Mouse (Mus musculus): ENCODE measurements around the gene Asb2. TPM values are rescaled to one million over a fixed set of nuclear protein-coding genes. Genes with fewer than 3 reads are reported as not detected.

The Asb2 gene
- 0.43 and 0.57 TPM in 2 replicates for polyA plus RNA-seq (2016; fragmentation: Nextera tagmentation; extraction: Ambion mirVana)

GRCm38 (mm10) chr12:103355746-103356414, at the start of gene Asb2:
Gene Asb2, minus strand, starts transcription at chr12:103356001.
- Histone ChIP-seq H3K9me3 (no peaks in the 10 kb centered on the region), H3K4me3 (no peak within 1 kb of the TSS), H3K27ac (no peak within 1 kb of the TSS), H3K4me1 (peaks cover 13% of the 10 kb centered on the region), H3K36me3 (replicated peaks) (no peaks in the 10 kb centered on the region), H3K27me3 (ENCODE audit: poor library complexity, severe bottlenecking) (no peaks in the 10 kb centered on the region)
- DNase-seq (ENCODE audit: extremely low spot score, low spot score): no peak
- 87% methylated on average over 14 of the region's 14 CpGs for WGBS

DNA sequence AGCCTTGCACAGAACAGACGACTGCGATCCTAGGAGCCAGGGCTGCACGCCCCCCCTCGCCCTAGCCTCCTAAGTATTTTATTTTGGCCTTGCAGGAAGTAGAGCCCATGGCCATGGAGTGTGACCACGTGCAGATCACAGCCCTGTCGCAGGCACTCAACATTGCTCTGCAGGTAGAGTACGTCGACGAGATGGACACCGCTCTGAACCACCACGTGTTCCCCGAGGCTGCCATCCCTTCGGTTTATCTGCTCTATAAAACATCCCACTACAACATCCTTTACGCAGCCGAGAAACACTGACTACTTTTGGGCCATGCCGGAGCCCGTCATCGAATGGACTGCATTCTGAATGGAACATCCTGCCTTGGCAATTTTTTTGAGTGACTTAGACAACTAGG, 48.3 kb upstream of the Asb2 start:
- WGBS: 91% methylated on average over 18 of the region's 18 CpGs
- H3K9me3 ChIP-seq: no peaks in the 10 kb centered on the region
- H3K36me3 ChIP-seq (replicated peaks): peaks cover 65% of the 10 kb centered on the region
- H3K27me3 ChIP-seq (ENCODE audit: poor library complexity, severe bottlenecking): no peaks in the 10 kb centered on the region
- no peaks in the 10 kb centered on the region for H3K4me1 ChIP-seq
- no peak overlapping the region for H3K27ac ChIP-seq
- no peak overlapping the region for H3K4me3 ChIP-seq
- no peak for DNase-seq (ENCODE audit: extremely low spot score, low spot score)

GRCm38 (mm10) chr12:103396751-103397150, 41.0 kb upstream of the Asb2 start:
- H3K27me3 ChIP-seq (ENCODE audit: poor library complexity, severe bottlenecking): no peaks in the 10 kb centered on the region
- H3K27ac ChIP-seq: no peak overlapping the region
- H3K36me3 ChIP-seq (replicated peaks): peaks cover 3% of the 10 kb centered on the region; the same call in 1 of the 2 replicates
- no peaks in the 10 kb centered on the region for H3K9me3 ChIP-seq
- 78% methylated on average over 7 of the region's 7 CpGs for WGBS
- H3K4me1 ChIP-seq: 0 out of 2 replicates have a peak, but pooled peaks cover 5% of the 10 kb centered on the region
- DNase-seq (ENCODE audit: extremely low spot score, low spot score): no peak
- no peak overlapping the region for H3K4me3 ChIP-seq

- WGBS: 82% methylated on average over 12 of the region's 12 CpGs
Measured at GRCm38 (mm10) chr12:103395486-103396275, 39.9 kb upstream of the Asb2 start.

GRCm38 (mm10) chr12:103393528-103393927, 37.7 kb upstream of the Asb2 start:
- no peaks in the 10 kb centered on the region for H3K27me3 ChIP-seq (ENCODE audit: poor library complexity, severe bottlenecking)
- H3K36me3 ChIP-seq (replicated peaks): no peaks in the 10 kb centered on the region
- H3K27ac ChIP-seq: peak overlapping the region; percentile 22
- DNase-seq (ENCODE audit: extremely low spot score, low spot score): no peak
- no peaks in the 10 kb centered on the region for H3K9me3 ChIP-seq
- no peak overlapping the region for H3K4me3 ChIP-seq
- H3K4me1 ChIP-seq: peaks cover 21% of the 10 kb centered on the region
- 73% methylated on average over 6 of the region's 6 CpGs for WGBS

More at GRCm38 (mm10) chr12:103395486-103396275, 39.9 kb upstream of the Asb2 start:
- no peaks in the 10 kb centered on the region for H3K27me3 ChIP-seq (ENCODE audit: poor library complexity, severe bottlenecking)
- DNase-seq (ENCODE audit: extremely low spot score, low spot score): no peak
- H3K4me3 ChIP-seq: no peak overlapping the region
- H3K4me1 ChIP-seq: 0 out of 2 replicates have a peak, but pooled peaks cover 5% of the 10 kb centered on the region
- H3K36me3 ChIP-seq (replicated peaks): no peaks in the 10 kb centered on the region
- no peaks in the 10 kb centered on the region for H3K9me3 ChIP-seq
- H3K27ac ChIP-seq: no peak overlapping the region

- Histone ChIP-seq H3K27me3 (ENCODE audit: poor library complexity, severe bottlenecking) (no peaks in the 10 kb centered on the region), H3K4me3 (no peak overlapping the region), H3K36me3 (replicated peaks) (no peaks in the 10 kb centered on the region), H3K9me3 (no peaks in the 10 kb centered on the region), H3K27ac (no peak overlapping the region), H3K4me1 (peaks cover 21% of the 10 kb centered on the region)
- 91% methylated on average over 7 of the region's 7 CpGs for WGBS
- no peak for DNase-seq (ENCODE audit: extremely low spot score, low spot score)
Measured at GRCm38 (mm10) chr12:103391098-103391497, 35.3 kb upstream of the Asb2 start.

GRCm38 (mm10) chr12:103389982-103390381, 34.2 kb upstream of the Asb2 start:
- Histone ChIP-seq H3K4me1 (peaks cover 21% of the 10 kb centered on the region), H3K4me3 (0 out of 2 replicates have a peak overlapping the region, but pooled peaks have one; percentile 77), H3K27me3 (ENCODE audit: poor library complexity, severe bottlenecking) (no peaks in the 10 kb centered on the region), H3K9me3 (no peaks in the 10 kb centered on the region), H3K36me3 (replicated peaks) (no peaks in the 10 kb centered on the region), H3K27ac (no peak overlapping the region)
- no peak for DNase-seq (ENCODE audit: extremely low spot score, low spot score)
- 78% methylated on average over 4 of the region's 4 CpGs for WGBS

DNA sequence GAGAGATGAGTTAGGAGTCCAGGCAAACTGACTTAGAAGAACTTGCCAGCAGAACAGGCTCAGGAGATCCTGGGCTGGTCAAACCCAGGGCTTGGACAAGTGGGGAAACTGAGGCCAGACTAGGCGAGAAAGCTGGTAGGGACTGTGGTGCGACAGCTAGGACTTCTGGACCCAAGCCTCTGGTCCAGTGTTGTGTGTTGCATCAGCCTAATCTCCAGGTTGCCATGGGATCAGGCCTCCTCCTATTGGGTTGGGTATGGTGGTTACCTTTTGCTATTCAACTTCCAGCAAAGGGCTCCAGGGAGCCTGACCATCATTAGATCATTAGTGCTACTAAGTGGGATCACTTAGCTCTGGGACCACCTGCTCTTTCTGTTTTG, 33.5 kb upstream of the Asb2 start:
- Histone ChIP-seq H3K36me3 (replicated peaks) (no peaks in the 10 kb centered on the region), H3K4me1 (peaks cover 21% of the 10 kb centered on the region), H3K9me3 (no peaks in the 10 kb centered on the region), H3K27ac (peak overlapping the region; percentile 92), H3K27me3 (ENCODE audit: poor library complexity, severe bottlenecking) (no peaks in the 10 kb centered on the region), H3K4me3 (peak overlapping the region; percentile 77)
- 57% methylated on average over 2 of the region's 2 CpGs for WGBS
- no peak for DNase-seq (ENCODE audit: extremely low spot score, low spot score)

DNA sequence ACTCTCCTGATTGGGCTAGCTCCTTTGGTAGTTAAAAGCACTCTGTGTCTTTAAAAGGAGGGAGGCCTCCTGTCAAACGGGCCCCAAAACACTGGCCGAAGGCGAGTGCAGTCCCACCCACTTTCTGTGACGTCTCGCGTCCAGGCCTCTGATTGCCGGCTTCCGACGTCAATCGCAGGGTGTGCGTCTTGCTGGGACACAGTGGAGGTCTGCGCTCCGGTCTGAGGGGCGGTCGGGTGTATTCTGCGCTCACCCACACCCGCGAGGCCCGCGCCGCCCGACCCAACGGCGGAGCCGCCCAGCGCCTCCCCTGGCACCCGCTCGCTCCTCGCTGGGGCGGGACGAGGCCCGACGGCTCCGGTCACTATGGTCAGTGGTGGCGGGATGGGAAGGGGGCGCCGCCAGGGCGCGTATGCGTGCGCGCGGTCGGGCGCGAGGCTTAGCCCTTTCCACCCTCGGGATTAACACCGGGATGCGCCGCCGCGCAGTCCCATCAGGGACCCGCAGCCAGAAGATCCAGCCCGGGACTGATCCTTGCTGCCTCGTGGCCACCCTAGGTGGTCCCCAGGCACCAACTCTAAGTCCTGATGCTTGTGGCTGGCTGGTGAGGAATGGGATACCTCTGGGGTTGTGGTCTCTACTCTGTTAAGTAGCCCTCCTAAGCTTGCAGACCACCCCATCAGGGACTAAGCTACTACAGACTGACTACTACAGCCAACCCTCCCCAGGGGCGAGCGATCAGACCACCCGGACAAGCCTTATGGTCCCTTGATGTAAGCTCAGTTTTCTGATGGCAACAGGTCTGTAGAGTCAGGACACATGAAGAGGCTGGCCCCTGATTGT, 32.9 kb upstream of the Asb2 start, which contains the start of gene Otub2:
Otub2 (plus strand) TSS at position 178 of the 843 bp plus-strand sequence.
- H3K9me3 ChIP-seq: no peaks in the 10 kb centered on the region
- peaks cover 17% of the 10 kb centered on the region for H3K4me1 ChIP-seq
- H3K4me3 ChIP-seq: peak within 1 kb of the TSS; percentile 77
- no peaks in the 10 kb centered on the region for H3K36me3 ChIP-seq (replicated peaks)
- under 1% methylated on average over 58 of the region's 58 CpGs for WGBS
- H3K27ac ChIP-seq: peak within 1 kb of the TSS; percentile 92
- no peaks in the 10 kb centered on the region for H3K27me3 ChIP-seq (ENCODE audit: poor library complexity, severe bottlenecking)
- DNase-seq (ENCODE audit: extremely low spot score, low spot score): peak; percentile 96

DNA sequence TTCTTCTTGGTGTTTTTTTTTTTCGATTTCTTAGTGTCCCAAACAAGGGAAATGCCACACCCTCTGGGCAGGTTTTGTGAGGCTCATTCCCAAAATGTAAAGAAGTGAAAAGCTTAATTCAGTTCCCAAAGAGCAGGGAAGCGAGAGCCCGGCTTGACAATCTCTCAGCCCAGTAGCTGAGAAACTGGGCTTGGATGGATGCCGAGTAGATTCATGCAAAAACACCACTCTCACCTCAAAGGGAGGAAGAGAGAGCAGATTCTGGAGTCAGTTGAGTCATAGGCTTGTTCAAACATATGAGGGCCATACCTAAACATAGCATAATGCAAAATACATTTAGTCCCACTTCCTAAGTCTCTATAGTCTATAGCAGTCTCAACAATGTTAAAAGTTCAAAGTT, 24.4 kb upstream of the Asb2 start:
- Histone ChIP-seq H3K36me3 (replicated peaks) (no peaks in the 10 kb centered on the region), H3K27ac (no peak overlapping the region), H3K4me3 (no peak overlapping the region), H3K9me3 (no peaks in the 10 kb centered on the region), H3K27me3 (ENCODE audit: poor library complexity, severe bottlenecking) (no peaks in the 10 kb centered on the region), H3K4me1 (no peaks in the 10 kb centered on the region)
- whole genome bisulfite sequencing: 85% methylated on average over 4 of the region's 4 CpGs
- DNase-seq (ENCODE audit: extremely low spot score, low spot score): no peak

DNA sequence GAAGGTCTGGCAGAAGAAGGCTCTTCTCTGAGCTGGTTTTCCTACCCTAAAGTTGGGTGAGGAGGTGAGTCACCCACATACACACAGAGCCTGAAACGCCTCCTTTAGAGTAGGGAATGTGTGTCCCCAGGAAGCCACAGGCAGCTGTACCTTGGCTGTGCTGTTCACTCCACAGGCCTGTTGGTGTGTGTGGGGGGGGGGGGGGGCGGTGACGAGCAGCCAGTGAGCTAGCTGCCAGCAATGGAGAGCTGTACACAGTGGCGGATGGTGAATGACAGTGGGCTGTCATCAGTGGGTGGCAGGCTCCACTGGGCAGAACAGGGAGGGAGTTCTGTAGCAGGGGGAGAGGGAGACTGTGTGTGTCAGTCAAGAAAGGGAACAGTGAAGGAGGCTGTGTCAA, 21.0 kb upstream of the Asb2 start:
- Histone ChIP-seq H3K4me1 (no peaks in the 10 kb centered on the region), H3K4me3 (no peak overlapping the region), H3K36me3 (replicated peaks) (no peaks in the 10 kb centered on the region), H3K27me3 (ENCODE audit: poor library complexity, severe bottlenecking) (no peaks in the 10 kb centered on the region), H3K9me3 (no peaks in the 10 kb centered on the region), H3K27ac (no peak overlapping the region)
- DNase-seq (ENCODE audit: extremely low spot score, low spot score): no peak
- 86% methylated on average over 4 of the region's 4 CpGs for WGBS

DNA sequence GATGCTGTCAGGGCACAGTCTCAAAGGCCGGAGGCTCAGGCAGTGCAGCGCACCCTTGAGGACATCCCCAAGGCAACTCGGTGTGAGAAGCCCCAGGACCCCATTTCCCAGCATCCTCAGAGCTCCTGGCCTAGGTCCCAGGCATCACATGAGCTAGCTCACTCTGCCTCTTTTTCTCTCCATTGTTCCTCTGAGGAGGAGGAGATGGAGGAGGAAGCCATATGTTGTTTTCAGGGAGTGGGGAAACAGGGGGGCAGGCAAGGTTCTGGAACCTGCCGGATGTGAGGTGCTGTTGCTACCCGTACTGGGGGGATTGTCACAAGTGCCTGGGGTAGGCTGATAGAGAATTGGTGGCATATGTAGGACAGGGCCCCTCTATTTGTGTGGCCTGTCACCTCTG, 20.3 kb upstream of the Asb2 start:
- WGBS: 69% methylated on average over 5 of the region's 5 CpGs
- no peaks in the 10 kb centered on the region for H3K27me3 ChIP-seq (ENCODE audit: poor library complexity, severe bottlenecking)
- no peak overlapping the region for H3K27ac ChIP-seq
- no peak for DNase-seq (ENCODE audit: extremely low spot score, low spot score)
- H3K4me1 ChIP-seq: no peaks in the 10 kb centered on the region
- H3K4me3 ChIP-seq: no peak overlapping the region
- no peaks in the 10 kb centered on the region for H3K9me3 ChIP-seq
- H3K36me3 ChIP-seq (replicated peaks): no peaks in the 10 kb centered on the region

All from forebrain, embryonic 10.5 days (tissue).